8 mouse cellular contexts compared by ENCODE assay signal in genomic region chr9:58581958-58582540, GRCm38 (mm10). TPM values are rescaled to one million over a fixed set of nuclear protein-coding genes. Genes with fewer than 3 reads are reported as not detected.
DNase-seq lines count a peak whose midpoint lies in the region; ATAC-seq and TF ChIP-seq lines count a peak whose summit lies in the region.

TSS of gene Nptn (plus strand) at chr9:58582240.

- H3K27ac ChIP-seq in ES-E14 (ENCODE audit: insufficient read depth, low read depth, low read length, poor library complexity, severe bottlenecking) = peak within 1 kb of the TSS; percentile 57
- peak within 1 kb of the TSS; percentile 98 for H3K27ac ChIP-seq in forebrain, embryonic 15.5 days (replicated peaks)

- H3K4me3 ChIP-seq in ES-E14 (ENCODE audit: insufficient read depth in 1 of 2, low read depth in 1 of 2, low read length in 2 of 2, poor library complexity in 1 of 2, severe bottlenecking in 1 of 2) = peak within 1 kb of the TSS; percentile 91 to 100
- H3K4me3 ChIP-seq in forebrain, embryonic 15.5 days = peak within 1 kb of the TSS; percentile 70
- peak within 1 kb of the TSS; percentile 65 for H3K4me3 ChIP-seq in lung, adult 2 months (replicated peaks; ENCODE audit: extremely low read depth, low read depth, low read length)

- intact Hi-C loops in heart, postnatal 25 days (cut with DNase I) = no loop called here

- peak; percentile 89 for TF ChIP-seq POLR2A in lung, adult 2 months (IDR thresholded peaks at IDR 0.05; ENCODE audit: borderline replicate concordance, extremely low read depth, low read depth, low read length)

- peaks cover 0 to 8% of the 10 kb centered on the region in 2 experiments; a peak in 2 of 4 replicates for H3K4me1 ChIP-seq in ES-E14 (ENCODE audit: control insufficient read depth in 2 of 2, insufficient read depth in 2 of 2, low read length in 2 of 2, poor library complexity in 1 of 2)
- H3K4me1 ChIP-seq in forebrain, embryonic 15.5 days = peaks cover 23% of the 10 kb centered on the region
- peaks cover 7% of the 10 kb centered on the region for H3K4me1 ChIP-seq in lung, adult 2 months (ENCODE audit: control insufficient read depth, insufficient read depth, low read length)

- no peaks in the 10 kb centered on the region for H3K27me3 ChIP-seq in forebrain, embryonic 15.5 days

- in situ Hi-C loops in ES-E14 (cut with MboI; ENCODE audit: low sequenced_read_pairs in 2 of 2, unreplicated experiment in 2 of 2) = no loop called here

- H3K4me2 ChIP-seq in forebrain, embryonic 15.5 days (replicated peaks) = peak within 1 kb of the TSS; percentile 81

- no peaks in the 10 kb centered on the region for H3K36me3 ChIP-seq in ES-E14 (ENCODE audit: control insufficient read depth, insufficient read depth, low read length, poor library complexity, severe bottlenecking)
- H3K36me3 ChIP-seq in forebrain, embryonic 15.5 days = no peaks in the 10 kb centered on the region

- 0% methylated on average over 42 of the region's 56 CpGs for WGBS in forebrain, embryonic 15.5 days
- under 1% methylated on average over 45 of the region's 56 CpGs for WGBS in lung, adult 2 months

- no peaks in the 10 kb centered on the region for H3K9me3 ChIP-seq in ES-E14 (ENCODE audit: control insufficient read depth, insufficient read depth, low read depth, low read length)
- H3K9me3 ChIP-seq in forebrain, embryonic 15.5 days = no peaks in the 10 kb centered on the region

- peak; percentile 98 for DNase-seq in ES-E14 (ENCODE audit: low read depth, low spot score)
- peak; percentile 98 for DNase-seq in cerebellum, adult 11-12 months
- DNase-seq in heart, postnatal 25 days (ENCODE audit: low spot score) = peak; percentile 96
- peak; percentile 95 to 98 for DNase-seq in layer of hippocampus, adult 18-20 months (ENCODE audit: low spot score in 2 of 2)
- peak; percentile 93 for DNase-seq in lung, adult 2 months
- DNase-seq in thymus, adult 18-20 months = peak; percentile 96

- ATAC-seq in forebrain, embryonic 15.5 days (replicated peaks) = peak; percentile 98
- peak; percentile 90 for ATAC-seq in neutrophil, adult 5-6 weeks (ENCODE audit: extremely low read depth, insufficient number of reproducible peaks, low FRiP score, poor library complexity, severe bottlenecking)

- TF ChIP-seq CTCF in lung, adult 2 months (IDR thresholded peaks at IDR 0.05; ENCODE audit: insufficient read depth, low read length) = no peak

- H3K9ac ChIP-seq in ES-E14 (ENCODE audit: insufficient read depth, low read depth, low read length, poor library complexity, severe bottlenecking) = peak within 1 kb of the TSS; percentile 99
- H3K9ac ChIP-seq in forebrain, embryonic 15.5 days (replicated peaks) = peak within 1 kb of the TSS; percentile 98

TF ChIP-seq in ES-E14, 5 proteins besides CTCF, POLR2A, EP300 and RAD21:
- peak; percentile 93 for TF ChIP-seq CHD2 (IDR thresholded peaks at IDR 0.05; ENCODE audit: low read depth, low read length)
- no peak; the same call in 1 of the 2 replicates for TF ChIP-seq ZNF384 (IDR thresholded peaks at IDR 0.05; ENCODE audit: low read depth, low read length)
- TF ChIP-seq ZC3H11A (IDR thresholded peaks at IDR 0.05; ENCODE audit: borderline replicate concordance, low read depth, low read length) = 0 out of 2 replicates have a peak, but pooled peaks have one; percentile 5
- TF ChIP-seq MAFK (IDR thresholded peaks at IDR 0.05; ENCODE audit: insufficient read depth, low read depth, low read length) = no peak
- TF ChIP-seq HCFC1 (IDR thresholded peaks at IDR 0.05; ENCODE audit: borderline replicate concordance, insufficient read depth, low read length) = peak; percentile 47; the same call in 1 of the 2 replicates

RNA-seq across cellular contexts. Expression of gene Nptn, which starts in this region (rescaled TPM):
- total RNA-seq in ES-E14 (2012; rRNA removed) = 131 and 165 TPM in 2 replicates
- 127 and 145 TPM in 2 replicates for polyA plus RNA-seq in forebrain, embryonic 15.5 days (2015; fragmentation: Nextera tagmentation; extraction: Ambion mirVana)
- 100 to 1,000 TPM; 133 to 155 TPM for total RNA-seq in heart, postnatal 25 days (2021)
- total RNA-seq in layer of hippocampus, adult 18-20 months (2021) = 100 to 1,000 TPM; 848 to 884 TPM
- polyA plus RNA-seq in lung, adult 2 months (2012; rRNA removed) = 465 and 530 TPM in 2 replicates
- total RNA-seq in neutrophil, adult 5-6 weeks (2017) = 168 and 182 TPM in 2 replicates

Comparison
In these comparisons a context has a peak if more than half of its experiments do, and no peak if none do; other contexts are left out.
1. Peak in every context shown above with its lines: DNase-seq, ATAC-seq, H3K4me3 ChIP-seq and H3K27ac ChIP-seq.